Mouse (Mus musculus) C2C12 (cell line): ENCODE measurements around the gene Lima1.
A peak's percentile ranks its signal among the peaks of the same experiment; 100 is the strongest.

Experiments
- CEBPB ChIP-seq: IDR thresholded peaks from one replicate; pipeline ENCODE4 v1.6.1; 2011; ENCODE audit warnings: low read depth, mild to moderate bottlenecking, control low read depth, moderate library complexity
- CTCF ChIP-seq: IDR thresholded peaks from one replicate; pipeline ENCODE4 v1.5.1; 2011; ENCODE audit not compliant: control insufficient read depth, insufficient read depth, insufficient read length
- FOSL1 ChIP-seq: IDR thresholded peaks from one replicate; pipeline ENCODE4 v1.8.0; 2011; ENCODE audit warnings: mild to moderate bottlenecking, low read length; ENCODE audit not compliant: poor library complexity, insufficient read depth, severe bottlenecking
- MAX ChIP-seq: IDR thresholded peaks from one replicate; pipeline ENCODE4 v1.6.1; 2011; ENCODE audit warnings: mild to moderate bottlenecking, control low read depth
- MYOD1 ChIP-seq: IDR thresholded peaks from one replicate; pipeline ENCODE4 v1.6.1; 2011; ENCODE audit warnings: low read depth; ENCODE audit not compliant: control insufficient read depth, insufficient read length
- MYOG ChIP-seq: IDR thresholded peaks from one replicate; pipeline ENCODE4 v1.6.1; 2011; ENCODE audit not compliant: control insufficient read depth, insufficient read length; ENCODE audit errors: extremely low read depth
- USF1 ChIP-seq: IDR thresholded peaks from one replicate; pipeline ENCODE4 v1.6.1; 2011; ENCODE audit warnings: low read depth, mild to moderate bottlenecking, control low read depth, moderate library complexity

DNA sequence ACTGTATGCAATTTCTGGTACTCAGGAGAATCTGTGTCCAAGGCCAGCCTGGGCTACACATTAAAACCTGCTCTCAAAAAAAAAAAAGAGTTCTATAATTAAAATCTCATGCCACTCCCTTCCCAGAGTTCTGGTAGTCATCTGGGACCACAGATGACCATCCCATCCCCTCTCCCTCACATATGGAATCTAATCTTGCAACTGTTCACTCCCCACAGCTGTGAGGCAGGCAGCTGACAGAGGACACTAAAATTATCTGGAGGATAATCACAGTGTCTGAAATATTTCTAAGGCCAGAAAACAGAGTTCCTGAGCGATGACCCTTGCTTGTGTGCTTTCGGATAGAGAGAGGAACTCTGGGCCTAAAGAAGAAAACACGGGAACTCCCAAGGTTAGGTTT lies 40.6 kb downstream of the Lima1 start:
- TF ChIP-seq USF1 (no peak), MAX (no peak), CTCF (no peak), FOSL1 (no peak), CEBPB (no peak), MYOD1 (peak; percentile 84), MYOG (no peak)
